Mouse (Mus musculus) neutrophil, adult 5-6 weeks (primary cell): ENCODE results near the gene Usp31. TPM values are rescaled to one million over a fixed set of nuclear protein-coding genes. Genes with fewer than 3 reads are reported as not detected.

ENCODE experiments used
- ATAC-seq: fragments of 151-379, 151-347 bp; 2 replicates; pipeline ENCODE4 v1.8.0; 2017; ENCODE audit warnings: mild to moderate bottlenecking, moderate TSS enrichment; ENCODE audit not compliant: insufficient number of reproducible peaks, poor library complexity, low FRiP score, severe bottlenecking; ENCODE audit errors: extremely low read depth
- total RNA-seq: library from RNA; stranded (forward); fragments of 200-1000 nt; gene quantifications from 2 replicates; pipeline ENCODE4 v1.2.3, GENCODE M21; 2017

Usp31 gene
- 5.8 and 6.6 TPM in 2 replicates for total RNA-seq

- ATAC-seq, result peak; percentile 98
Measured at GRCm38 (mm10) chr7:121707073-121707667, at the start of gene Usp31. Gene Usp31, minus strand, starts transcription at chr7:121707253.

- no peak for ATAC-seq
Measured at GRCm38 (mm10) chr7:121754748-121755147, 47.7 kb upstream of the Usp31 start.

- no peak for ATAC-seq
Measured at GRCm38 (mm10) chr7:121750244-121750643, 43.2 kb upstream of the Usp31 start.

- ATAC-seq, result no peak
Measured at GRCm38 (mm10) chr7:121737511-121738415, 30.7 kb upstream of the Usp31 start.

DNA sequence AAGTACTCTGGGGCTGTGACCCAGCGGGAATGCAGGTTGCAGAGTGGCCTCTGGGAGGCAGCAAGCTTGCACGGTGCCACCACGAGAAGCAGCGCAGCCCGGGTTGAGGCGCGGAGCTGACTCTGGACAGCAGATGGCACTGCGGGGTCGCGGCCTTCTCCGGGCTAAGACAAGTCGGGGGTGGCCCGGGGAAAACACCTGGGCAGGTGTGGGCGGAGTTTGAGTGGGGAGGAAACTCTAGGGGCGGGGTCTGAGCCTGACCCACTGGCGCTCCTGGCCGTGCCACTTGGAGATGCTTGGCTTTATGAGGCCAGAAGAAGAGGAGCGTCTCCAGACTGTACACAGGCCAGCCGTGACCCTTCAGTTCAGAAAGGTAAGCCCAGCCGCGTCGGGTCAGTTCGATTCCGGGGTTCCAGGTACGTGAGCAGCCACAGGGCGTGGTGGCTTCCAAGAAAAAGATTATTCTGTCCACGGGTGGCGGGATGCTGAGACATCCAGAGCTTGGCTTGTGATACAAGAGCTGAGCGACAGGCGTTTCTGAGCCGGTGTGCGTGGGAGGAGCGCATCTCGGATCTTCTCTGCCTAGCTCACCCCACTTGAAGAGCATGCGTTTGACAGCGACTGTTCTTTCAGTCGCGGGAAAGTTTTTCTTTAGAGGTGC is 27.2 kb upstream of the Usp31 start, which contains the start of gene Scnn1g:
Gene Scnn1g (plus strand): TSS at position 309 of the 661 bp plus-strand sequence.
- ATAC-seq, result peak; percentile 76

- no peak for ATAC-seq
Measured at GRCm38 (mm10) chr7:121730225-121730624, 23.2 kb upstream of the Usp31 start.

- ATAC-seq, result no peak
Measured at GRCm38 (mm10) chr7:121717031-121717430, 10.0 kb upstream of the Usp31 start.

DNA sequence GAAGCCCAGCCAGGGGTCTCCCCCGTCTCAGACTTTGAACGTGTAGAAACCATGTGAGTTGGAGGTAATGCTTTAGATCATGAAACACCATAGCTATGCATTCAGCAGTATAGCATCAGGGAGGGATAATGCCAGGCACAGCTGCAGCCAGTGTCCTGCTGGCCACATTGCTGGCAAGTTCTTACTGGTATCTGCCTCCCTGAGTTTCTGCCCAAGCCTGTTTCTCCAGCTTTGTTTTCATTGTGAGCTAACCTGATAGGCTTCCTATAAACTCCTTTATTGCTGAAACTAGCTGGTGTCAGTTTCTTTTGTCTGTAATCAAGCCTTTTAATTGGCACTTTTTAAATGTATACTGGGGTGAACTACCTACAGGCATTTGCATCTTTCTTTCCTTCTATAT is 4.1 kb upstream of the Usp31 start:
- ATAC-seq, result no peak

GRCm38 (mm10) chr7:121706411-121707072 is 511 bp downstream of the Usp31 start:
- no peak for ATAC-seq

DNA sequence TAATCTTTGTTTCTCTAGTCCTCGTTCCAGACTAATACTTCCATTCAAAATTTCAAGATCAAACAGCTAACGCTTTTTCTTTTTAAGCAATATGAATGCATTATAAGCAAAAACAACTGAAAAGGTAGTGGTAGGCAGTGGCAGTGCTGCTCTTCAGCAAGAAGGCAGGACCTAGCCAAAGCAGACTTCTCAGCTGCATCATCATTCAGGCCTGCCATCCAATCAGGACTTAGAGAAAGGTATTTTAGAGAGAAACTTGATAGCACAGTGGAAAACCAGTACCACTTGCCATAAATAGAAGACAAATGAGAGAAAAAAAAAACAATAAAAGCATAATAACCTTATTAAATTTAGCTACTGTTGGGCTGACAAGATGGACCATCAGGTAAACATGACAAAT is 2.0 kb downstream of the Usp31 start:
- ATAC-seq, result no peak

- ATAC-seq, result no peak
Measured at GRCm38 (mm10) chr7:121701983-121702382, 5.1 kb downstream of the Usp31 start.

DNA sequence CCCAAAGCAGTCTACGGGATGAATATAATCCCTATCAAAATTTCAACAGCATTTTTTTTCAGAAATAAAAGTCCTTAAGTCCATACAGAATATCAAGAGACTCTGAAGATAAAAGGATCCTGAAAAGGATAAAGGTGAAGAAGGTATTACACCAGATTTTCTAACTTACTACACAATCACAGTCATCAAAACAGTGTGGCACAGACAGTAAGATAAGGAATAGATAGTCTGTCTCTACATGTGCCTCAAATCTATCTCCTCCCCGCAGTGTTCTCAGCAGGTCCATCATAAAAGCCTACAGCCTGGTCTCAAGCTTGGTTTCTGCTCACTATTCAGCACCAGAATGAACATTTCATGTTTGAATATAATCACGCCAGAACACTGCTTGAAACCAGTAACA is 6.6 kb downstream of the Usp31 start:
- ATAC-seq, result no peak

- no peak for ATAC-seq
Measured at GRCm38 (mm10) chr7:121699218-121699617, 7.8 kb downstream of the Usp31 start.

DNA sequence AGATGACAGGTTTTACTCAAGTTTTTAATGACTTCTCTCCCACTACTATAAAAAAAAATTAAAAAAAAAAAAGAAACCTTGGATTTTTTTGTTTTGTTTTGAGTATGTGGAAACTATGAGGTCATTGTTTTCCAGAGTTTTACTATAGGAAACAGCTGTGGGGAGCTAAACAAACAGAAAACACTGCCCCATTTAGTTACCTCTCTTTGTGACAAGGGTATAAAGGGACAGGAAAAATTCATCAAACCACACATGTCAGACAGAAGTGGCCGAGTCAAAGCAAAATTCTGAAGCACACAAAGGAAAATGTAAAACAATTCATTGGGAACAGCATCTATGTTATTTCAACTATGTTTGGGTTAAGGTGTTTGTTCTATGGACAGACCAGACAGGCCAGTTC is 9.5 kb downstream of the Usp31 start:
- no peak for ATAC-seq

- no peak for ATAC-seq
Measured at GRCm38 (mm10) chr7:121697170-121697569, 9.9 kb downstream of the Usp31 start.

- ATAC-seq, result no peak
Measured at GRCm38 (mm10) chr7:121691803-121692202, 15.2 kb downstream of the Usp31 start.

- no peak for ATAC-seq
Measured at GRCm38 (mm10) chr7:121689338-121689737, 17.7 kb downstream of the Usp31 start.

GRCm38 (mm10) chr7:121685140-121685984 is 21.7 kb downstream of the Usp31 start:
- no peak for ATAC-seq
